Mouse (Mus musculus) small intestine, adult 2 months (tissue): ENCODE data around the gene Rhobtb1.

Experiments used
- CTCF ChIP-seq: fragments of 200-500 bp; IDR thresholded peaks from 2 replicates; pipeline ENCODE4 v1.5.1; 2012; ENCODE audit warnings: low read depth, mild to moderate bottlenecking, control low read depth, inconsistent platforms, low read length, moderate library complexity, mixed read lengths; ENCODE audit not compliant: insufficient replicate concordance, insufficient read length; ENCODE audit errors: extremely low read depth
- POLR2A ChIP-seq: fragments of 200-500 bp; IDR thresholded peaks from 2 replicates; pipeline ENCODE4 v1.6.1; 2012; ENCODE audit warnings: low read depth, mild to moderate bottlenecking, control low read depth, inconsistent platforms, low read length, moderate library complexity

- TF ChIP-seq POLR2A: no peak
- TF ChIP-seq CTCF: no peak
These were observed 56.2 kb downstream of the Rhobtb1 start for GRCm38 (mm10) chr10:69207481-69207880.
